Mouse (Mus musculus): ENCODE data around the gene Lrguk.

The Lrguk gene

GRCm38 (mm10) chr6:34179911-34180310 lies 150.7 kb downstream of the Lrguk start:
- no peak for DNase-seq

GRCm38 (mm10) chr6:34181961-34182360 lies 152.7 kb downstream of the Lrguk start:
- no peak for DNase-seq

- no peak for DNase-seq
These were observed 154.1 kb downstream of the Lrguk start for GRCm38 (mm10) chr6:34183326-34183725.

All from kidney, postnatal 10 days (tissue).